Mouse (Mus musculus) spleen, adult 2 months (tissue): ENCODE measurements around the gene Vegfb. TPM values are rescaled to one million over a fixed set of nuclear protein-coding genes. Genes with fewer than 3 reads are reported as not detected.

Experiments used
- DNase-seq, 2 experiments: peaks; one replicate each; pipeline versions ENCODE4 v3.0.0 to v3.0.0-alpha.2; 2012 to 2021; ENCODE audit warnings: low spot score in 2 of 2, low read depth in 1 of 2
- H3K27ac ChIP-seq: fragments of 200-500 bp; 2 replicates; pipeline ENCODE4 v1.5.1; 2012; ENCODE audit warnings: low read length, inconsistent platforms; ENCODE audit not compliant: insufficient read depth
- H3K27me3 ChIP-seq: fragments of 200-500 bp; 2 replicates; pipeline ENCODE4 v1.6.1; 2012; ENCODE audit warnings: mild to moderate bottlenecking, moderate library complexity, low read length, inconsistent platforms; ENCODE audit not compliant: control insufficient read depth, insufficient read depth
- H3K36me3 ChIP-seq: fragments of 200-500 bp; 2 replicates; pipeline ENCODE4 v1.6.1; 2012; ENCODE audit warnings: mild to moderate bottlenecking, low read length, inconsistent platforms; ENCODE audit not compliant: control insufficient read depth, insufficient read depth
- H3K4me1 ChIP-seq: fragments of 200-500 bp; 2 replicates; pipeline ENCODE4 v1.6.1; 2011; ENCODE audit warnings: inconsistent platforms; ENCODE audit not compliant: control insufficient read depth, insufficient read depth, insufficient read length
- H3K4me3 ChIP-seq: fragments of 200-500 bp; 2 replicates; pipeline ENCODE4 v1.5.1; 2011; ENCODE audit warnings: mild to moderate bottlenecking, inconsistent platforms; ENCODE audit not compliant: insufficient read depth, insufficient read length; ENCODE audit errors: extremely low read depth
- CTCF ChIP-seq: fragments of 200-500 bp; IDR thresholded peaks from 2 replicates; pipeline ENCODE4 v1.5.1; 2011; ENCODE audit warnings: mild to moderate bottlenecking, inconsistent platforms; ENCODE audit not compliant: insufficient read depth, insufficient read length, insufficient replicate concordance; ENCODE audit errors: extremely low read depth
- POLR2A ChIP-seq: fragments of 200-500 bp; IDR thresholded peaks from 2 replicates; pipeline ENCODE4 v1.6.1; 2011; ENCODE audit warnings: low read depth, low read length, inconsistent platforms
- WGBS: fragments of 180-500 bp; shearing (Covaris S2); methylation state at CpG from one replicate; pipeline ENCODE4 v1.1.7; 2018; 5-methylcytosine and 5-hydroxymethylcytosine counted together
- polyA plus RNA-seq: library from polyadenylated mRNA; depleted of rRNA; stranded (reverse); fragments of >200 nt; gene quantifications from 2 replicates; pipeline ENCODE4 v1.2.3, GENCODE M21; 2012

Vegfb gene
- polyA plus RNA-seq, 1 experiment, result 20.7 TPM

- H3K36me3 ChIP-seq, result peaks cover 7% of the 10 kb centered on the region
- no peaks in the 10 kb centered on the region for H3K27me3 ChIP-seq
- TF ChIP-seq POLR2A (no peak), CTCF (no peak)
- no peak overlapping the region for H3K4me3 ChIP-seq
- DNase-seq, result no peak
- WGBS, result 80% methylated on average over 10 of the region's 10 CpGs
- H3K4me1 ChIP-seq, result peaks cover 11% of the 10 kb centered on the region; the same call in 1 of the 2 replicates
- no peak overlapping the region for H3K27ac ChIP-seq
These were observed 31.0 kb downstream of the Vegfb start for GRCm38 (mm10) chr19:6956461-6956860.

GRCm38 (mm10) chr19:6955424-6955823 lies 32.0 kb downstream of the Vegfb start:
- H3K4me1 ChIP-seq, result peaks cover 11% of the 10 kb centered on the region; the same call in 1 of the 2 replicates
- no peak for TF ChIP-seq POLR2A
- no peak for TF ChIP-seq CTCF
- peaks cover 7% of the 10 kb centered on the region for H3K36me3 ChIP-seq
- no peak overlapping the region for H3K27ac ChIP-seq
- no peaks in the 10 kb centered on the region for H3K27me3 ChIP-seq
- 85% methylated on average over 7 of the region's 7 CpGs for WGBS
- no peak overlapping the region for H3K4me3 ChIP-seq
- DNase-seq, result no peak

GRCm38 (mm10) chr19:6954046-6954445 lies 33.4 kb downstream of the Vegfb start:
- 69% methylated on average over 9 of the region's 9 CpGs for WGBS
- DNase-seq, result peak in 1 of 2 experiments; percentile 29
- peaks cover 11% of the 10 kb centered on the region; the same call in 1 of the 2 replicates for H3K4me1 ChIP-seq
- TF ChIP-seq POLR2A, result no peak
- no peak for TF ChIP-seq CTCF
- no peak overlapping the region for H3K4me3 ChIP-seq
- peaks cover 5% of the 10 kb centered on the region for H3K36me3 ChIP-seq
- no peak overlapping the region for H3K27ac ChIP-seq
- no peaks in the 10 kb centered on the region for H3K27me3 ChIP-seq

GRCm38 (mm10) chr19:6952712-6953037 lies 34.8 kb downstream of the Vegfb start:
- Histone ChIP-seq H3K27ac (peak overlapping the region; percentile 77), H3K4me3 (peak overlapping the region; percentile 86; the same call in 1 of the 2 replicates), H3K4me1 (peaks cover 11% of the 10 kb centered on the region; the same call in 1 of the 2 replicates), H3K36me3 (peaks cover 3% of the 10 kb centered on the region; the same call in 1 of the 2 replicates), H3K27me3 (no peaks in the 10 kb centered on the region)
- 26% methylated on average over 3 of the region's 3 CpGs for WGBS
- no peak for TF ChIP-seq POLR2A
- no peak for TF ChIP-seq CTCF
- no peak for DNase-seq

- H3K4me1 ChIP-seq, result peaks cover 11% of the 10 kb centered on the region; the same call in 1 of the 2 replicates
- TF ChIP-seq POLR2A (no peak), CTCF (no peak)
- 7% methylated on average over 31 of the region's 31 CpGs for WGBS
- H3K27me3 ChIP-seq, result no peaks in the 10 kb centered on the region
- peaks cover 3% of the 10 kb centered on the region; the same call in 1 of the 2 replicates for H3K36me3 ChIP-seq
- H3K27ac ChIP-seq, result peak overlapping the region; percentile 77
- H3K4me3 ChIP-seq, result peak overlapping the region; percentile 86
- DNase-seq, result peak in 1 of 2 experiments; percentile 46
These were observed 35.3 kb downstream of the Vegfb start for GRCm38 (mm10) chr19:6951994-6952711.

GRCm38 (mm10) chr19:6951381-6951968 lies 36.0 kb downstream of the Vegfb start:
- peak in 1 of 2 experiments; percentile 77 for DNase-seq
- Histone ChIP-seq H3K27me3 (no peaks in the 10 kb centered on the region), H3K4me1 (peaks cover 11% of the 10 kb centered on the region; the same call in 1 of the 2 replicates), H3K27ac (peak overlapping the region; percentile 77), H3K4me3 (peak overlapping the region; percentile 86), H3K36me3 (peaks cover 3% of the 10 kb centered on the region; the same call in 1 of the 2 replicates)
- WGBS, result under 1% methylated on average over 35 of the region's 35 CpGs
- no peak for TF ChIP-seq CTCF
- peak; percentile 16; the same call in 1 of the 2 replicates for TF ChIP-seq POLR2A
